Mouse (Mus musculus): Measurements from ENCODE around the gene Neb.
A peak's percentile ranks its signal among the peaks of the same experiment; 100 is the strongest.
"Not testable (repeated sequence)": the region's sequence is repeated elsewhere in the genome, so short reads cannot be mapped to it uniquely, and the experiment has no call there.

Neb gene

DNA sequence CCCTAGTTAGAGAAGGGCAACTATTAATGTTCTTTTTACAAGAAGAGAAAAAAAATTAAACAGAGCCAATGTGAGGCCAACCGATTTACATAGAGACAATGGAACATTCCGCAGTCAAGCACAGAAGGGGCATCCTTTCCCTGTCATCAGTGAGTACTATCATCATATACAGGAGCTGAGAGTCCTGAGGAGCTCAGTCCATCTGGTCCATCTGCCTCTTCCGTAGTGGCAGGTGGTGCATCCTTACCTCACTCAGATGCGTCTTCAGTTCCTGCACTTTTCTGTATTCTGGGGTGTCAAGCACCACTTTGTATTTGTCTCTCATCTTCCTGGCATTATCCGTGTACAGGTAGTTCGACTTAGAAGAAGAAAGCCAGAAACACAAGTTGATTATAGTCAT lies 184.6 kb downstream of the Neb start:
- DNase-seq (ENCODE audit: low read depth, low spot score): no peak

DNA sequence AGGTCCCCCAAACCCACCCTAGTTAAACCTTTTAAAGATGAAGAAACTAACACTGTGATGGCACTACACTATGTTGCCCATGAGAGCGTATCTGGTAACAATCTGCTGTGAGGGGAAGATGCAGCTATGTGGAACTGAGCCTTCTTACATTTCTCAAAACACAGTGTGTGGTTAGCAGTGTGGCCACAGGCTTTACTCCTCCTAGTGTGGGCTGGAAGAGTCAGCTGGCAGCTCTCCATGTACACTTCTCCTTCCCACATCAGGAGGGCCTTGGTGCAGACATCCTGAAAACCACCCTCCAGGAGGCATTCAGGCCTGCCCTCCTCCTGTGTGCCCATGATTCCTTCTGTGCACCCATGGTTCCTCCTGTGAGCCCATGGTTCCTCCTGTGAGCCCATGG lies 198.6 kb downstream of the Neb start:
- DNase-seq (ENCODE audit: low read depth, low spot score): no peak

DNA sequence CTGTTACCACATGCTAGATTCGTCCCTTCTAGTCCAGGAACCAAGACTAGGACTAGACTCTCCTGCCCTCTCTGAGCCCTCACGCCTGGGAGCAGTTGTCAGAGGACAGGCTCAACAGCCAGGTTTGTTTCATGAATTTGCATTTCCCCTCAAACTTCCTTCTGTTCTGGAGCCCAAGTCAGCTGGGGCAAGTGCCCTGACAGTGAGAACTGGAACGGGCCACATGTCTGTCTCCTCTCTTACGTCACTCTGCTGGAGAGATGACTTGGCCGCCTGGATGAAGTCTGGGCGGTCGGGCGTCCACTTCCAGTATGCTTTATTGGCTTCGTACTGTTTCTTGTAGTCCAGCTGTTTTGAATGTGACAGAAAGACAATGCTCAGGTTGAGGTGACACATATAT lies 200.5 kb downstream of the Neb start:
- DNase-seq (ENCODE audit: low read depth, low spot score): no peak

DNA sequence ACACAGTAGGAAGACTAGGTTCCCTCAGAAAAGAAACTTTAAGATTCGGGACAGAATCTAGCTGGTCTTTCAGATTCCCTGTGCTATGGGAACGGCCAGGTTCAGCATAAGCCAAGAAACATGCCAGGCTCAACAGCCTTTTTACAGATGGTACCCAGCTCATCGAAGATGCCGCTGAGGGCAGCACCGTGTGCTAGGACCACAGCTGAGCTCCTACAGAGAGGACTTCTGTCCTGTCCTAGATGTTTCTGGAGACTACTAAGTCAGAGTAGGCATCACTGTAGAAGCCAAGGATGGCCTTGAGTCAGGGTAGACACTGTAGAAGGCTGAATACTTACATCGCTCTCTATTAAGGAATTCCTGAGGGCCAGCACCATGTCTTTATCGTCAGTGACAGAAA lies 201.1 kb downstream of the Neb start:
- DNase-seq (ENCODE audit: low read depth, low spot score): no peak

DNA sequence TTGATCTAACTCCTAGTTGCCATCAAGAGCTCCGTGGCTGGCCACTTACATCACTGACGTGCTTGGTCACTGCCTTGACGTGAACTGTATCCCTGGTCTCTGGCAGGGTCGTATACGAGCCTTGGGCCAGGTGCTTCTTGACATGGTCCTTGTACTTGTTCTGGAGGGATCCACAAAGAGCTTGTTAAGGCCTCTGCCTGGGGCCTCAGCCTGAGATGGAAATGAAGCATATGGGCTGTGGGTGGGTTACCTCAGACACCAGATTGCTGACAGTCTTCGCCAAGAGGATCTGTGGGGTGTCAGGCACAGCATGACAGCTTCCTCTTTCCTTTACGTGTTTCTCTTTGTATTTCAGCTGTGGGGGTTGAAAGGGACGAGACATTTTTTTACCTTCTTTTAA lies 201.7 kb downstream of the Neb start:
- no peak for DNase-seq (ENCODE audit: low read depth, low spot score)

DNA sequence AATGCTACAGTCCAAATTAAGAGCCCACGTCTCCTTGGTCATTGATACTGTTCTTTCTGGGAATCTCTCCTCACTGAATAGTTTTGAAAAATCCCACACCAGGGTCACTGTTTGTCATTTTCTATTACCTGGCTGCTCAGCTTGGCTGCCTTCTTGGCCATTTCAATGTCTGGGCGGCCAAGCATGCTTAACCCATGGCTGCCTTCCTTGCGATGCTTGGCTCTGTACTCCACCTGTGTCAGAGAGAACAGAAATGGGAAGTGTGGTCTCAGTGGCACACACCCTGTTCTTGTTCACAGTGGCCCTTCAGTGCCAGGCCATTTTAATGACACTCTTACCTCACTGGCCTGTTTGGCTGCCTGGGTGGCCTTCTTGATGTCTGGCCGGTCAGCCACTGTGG lies 203.3 kb downstream of the Neb start:
- DNase-seq (ENCODE audit: low read depth, low spot score): no peak

DNA sequence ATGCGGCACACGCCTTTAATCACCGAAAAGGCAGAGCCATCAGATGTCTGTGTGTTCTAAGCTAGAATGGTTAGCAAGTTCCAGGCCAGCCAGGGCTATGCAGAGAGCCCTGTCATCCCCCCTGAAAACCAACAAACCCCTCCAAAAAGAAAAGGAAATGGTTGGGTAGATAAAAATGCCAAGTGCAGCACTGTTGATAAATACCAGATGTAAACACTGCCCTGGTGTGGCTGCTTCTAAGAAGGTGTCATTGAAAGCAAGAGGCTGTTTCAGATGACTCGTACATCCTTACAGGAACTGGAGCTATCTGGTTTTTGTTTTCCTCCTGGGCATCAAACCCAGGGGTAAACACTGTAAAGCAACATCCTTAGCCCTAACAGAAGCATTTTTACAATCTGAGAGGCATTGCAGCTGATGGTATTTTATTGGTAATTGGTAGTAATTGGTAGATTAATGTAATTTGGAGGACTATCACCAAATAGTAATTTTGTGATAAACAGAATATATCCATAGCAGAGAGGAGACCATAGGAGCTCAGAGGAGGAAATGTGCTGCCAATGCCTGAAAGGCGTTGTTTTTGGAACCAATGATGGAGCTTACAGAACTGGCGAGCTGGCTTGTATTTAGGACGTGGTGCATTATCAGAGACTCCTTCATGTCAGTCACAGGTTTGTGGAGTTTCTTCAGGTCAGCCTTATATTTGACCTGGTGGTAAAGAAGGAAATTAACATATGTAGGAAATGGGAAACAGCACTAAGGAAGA lies 208.8 kb downstream of the Neb start:
- no peak for DNase-seq (ENCODE audit: low read depth, low spot score)

DNA sequence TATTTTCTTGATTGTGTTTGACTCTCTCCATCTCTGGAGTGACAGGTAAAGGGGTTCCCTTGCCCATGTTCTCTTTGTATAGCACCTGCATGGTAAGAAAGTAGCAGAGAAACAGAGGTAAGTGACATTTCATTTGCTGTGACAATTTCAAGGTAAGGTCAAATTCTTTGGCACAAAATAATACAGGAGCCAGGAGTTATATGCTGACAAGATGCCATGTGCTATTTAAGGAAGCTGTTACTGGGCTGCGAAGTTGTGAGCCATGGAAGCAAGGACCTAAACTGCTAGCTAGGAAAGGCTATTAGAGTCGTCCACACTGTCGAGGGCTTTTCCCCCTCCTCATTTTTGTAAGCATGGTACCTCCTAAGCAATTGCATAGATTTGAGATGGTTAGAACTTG lies 225.2 kb downstream of the Neb start:
- no peak for DNase-seq (ENCODE audit: low read depth, low spot score)

DNA sequence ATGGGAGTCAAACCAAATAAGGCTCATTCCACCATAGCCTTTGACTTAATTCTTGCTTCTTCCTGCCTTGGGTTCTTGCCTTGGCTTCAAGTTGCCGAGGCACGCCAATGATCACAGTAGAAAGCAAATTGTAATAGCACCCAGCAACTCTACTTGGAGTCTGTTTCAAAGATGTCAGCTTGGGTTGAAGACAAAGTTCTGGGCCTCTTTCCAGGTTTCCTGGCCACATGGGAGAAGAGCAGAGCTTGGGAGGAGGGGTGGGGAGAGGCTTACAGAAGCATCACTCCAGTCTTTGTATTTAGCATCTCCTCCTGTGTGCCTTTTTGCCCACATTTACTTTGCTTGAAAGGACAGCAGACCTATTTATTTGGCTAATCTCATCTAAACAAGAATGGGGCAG lies 244.9 kb downstream of the Neb start:
- DNase-seq (ENCODE audit: low read depth, low spot score): peak; percentile 64

DNA sequence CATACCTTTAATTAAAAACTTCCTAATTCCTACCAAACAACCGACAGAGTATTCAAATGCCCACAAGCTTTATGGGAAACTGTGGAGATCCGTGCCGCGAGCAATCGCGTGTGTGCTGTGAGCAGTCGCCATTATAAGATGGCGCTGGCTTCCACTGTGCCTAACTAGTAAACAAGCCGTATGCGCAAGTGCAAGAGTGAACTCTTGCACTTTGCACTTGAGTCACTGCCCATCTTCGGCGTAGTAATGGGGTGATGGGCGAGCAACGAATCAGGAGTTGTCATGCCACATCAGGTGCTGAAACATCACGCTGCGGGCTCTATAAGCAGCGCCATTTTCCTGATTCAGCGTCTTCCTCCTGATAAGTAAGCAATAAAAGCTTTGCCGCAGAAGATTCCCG lies 246.9 kb downstream of the Neb start:
- not testable (repeated sequence) for DNase-seq (ENCODE audit: low read depth, low spot score)

DNA sequence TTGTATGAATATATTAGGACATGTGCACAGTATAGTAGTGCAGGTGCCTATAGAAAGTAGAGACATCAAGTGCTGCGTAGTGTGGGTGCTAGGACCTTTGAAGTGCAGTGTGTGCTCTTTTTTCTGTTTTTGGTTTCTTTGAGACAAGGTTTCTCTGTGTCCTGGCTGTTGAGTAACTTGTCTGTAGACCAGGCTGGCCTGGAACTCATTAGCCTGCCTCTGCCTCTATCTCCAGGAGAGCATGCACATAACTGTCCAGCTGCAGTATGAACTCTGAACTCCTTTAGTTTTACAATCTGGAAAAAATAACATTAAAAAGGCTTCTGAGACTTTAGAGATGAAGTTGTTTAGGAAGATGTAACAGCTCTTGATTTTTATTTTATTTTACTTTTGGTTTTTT lies 264.2 kb downstream of the Neb start:
- no peak for DNase-seq (ENCODE audit: low read depth, low spot score)
